Mouse (Mus musculus) embryonic facial prominence, embryonic 15.5 days (tissue): ENCODE measurements around the gene Tmsb15a. TPM values are rescaled to one million over a fixed set of nuclear protein-coding genes. Genes with fewer than 3 reads are reported as not detected.
"Not testable (repeated sequence)": the region's sequence is repeated elsewhere in the genome, so short reads cannot be mapped to it uniquely, and the experiment has no call there.

Experiments used
- ATAC-seq: fragments of 200-750 bp; cut with Nextera tagmentation; 2 replicates; pipeline ENCODE4 v1.8.0; 2017; ENCODE audit warnings: low read depth, moderate TSS enrichment; ENCODE audit not compliant: insufficient number of reproducible peaks, low FRiP score, low TSS enrichment
- H3K27ac ChIP-seq: fragments of 300-500 bp; sonication (generic); replicated peaks from 2 replicates; pipeline ENCODE4 v1.5.1; 2015; ENCODE audit warnings: mild to moderate bottlenecking, inconsistent platforms
- H3K27me3 ChIP-seq: fragments of 300-500 bp; sonication (generic); 2 replicates; pipeline ENCODE4 v1.6.1; 2015; ENCODE audit warnings: inconsistent platforms
- H3K36me3 ChIP-seq: fragments of 300-500 bp; sonication (generic); 2 replicates; pipeline ENCODE4 v1.6.1; 2015; ENCODE audit warnings: mild to moderate bottlenecking, inconsistent platforms
- H3K4me1 ChIP-seq: fragments of 300-500 bp; sonication (generic); 2 replicates; pipeline ENCODE4 v1.6.1; 2015; ENCODE audit warnings: inconsistent platforms
- H3K4me2 ChIP-seq: fragments of 300-500 bp; sonication (generic); replicated peaks from 2 replicates; pipeline ENCODE4 v1.6.1; 2015; ENCODE audit warnings: mild to moderate bottlenecking, inconsistent platforms
- H3K4me3 ChIP-seq: fragments of 300-500 bp; sonication (generic); replicated peaks from 2 replicates; pipeline ENCODE4 v1.5.1; 2015; ENCODE audit warnings: mild to moderate bottlenecking, inconsistent platforms
- H3K9ac ChIP-seq: fragments of 300-500 bp; sonication (generic); 2 replicates; pipeline ENCODE4 v1.6.1; 2015; ENCODE audit warnings: inconsistent platforms
- H3K9me3 ChIP-seq: fragments of 300-500 bp; sonication (generic); replicated peaks from 2 replicates; pipeline ENCODE4 v1.6.1; 2016; ENCODE audit warnings: inconsistent platforms
- WGBS: fragments of 180-500 bp; shearing (Covaris S2); methylation state at CpG from one replicate; pipeline ENCODE4 v1.1.7; 2015; 5-methylcytosine and 5-hydroxymethylcytosine counted together
- polyA plus RNA-seq: library from polyadenylated mRNA; unstranded; fragments of >200 nt; fragmentation: Nextera tagmentation; extraction: Ambion mirVana; gene quantifications from 2 replicates; pipeline ENCODE4 v1.2.1, GENCODE M21; 2015

Gene Tmsb15a
- polyA plus RNA-seq: 0.56 TPM in 2 replicates

DNA sequence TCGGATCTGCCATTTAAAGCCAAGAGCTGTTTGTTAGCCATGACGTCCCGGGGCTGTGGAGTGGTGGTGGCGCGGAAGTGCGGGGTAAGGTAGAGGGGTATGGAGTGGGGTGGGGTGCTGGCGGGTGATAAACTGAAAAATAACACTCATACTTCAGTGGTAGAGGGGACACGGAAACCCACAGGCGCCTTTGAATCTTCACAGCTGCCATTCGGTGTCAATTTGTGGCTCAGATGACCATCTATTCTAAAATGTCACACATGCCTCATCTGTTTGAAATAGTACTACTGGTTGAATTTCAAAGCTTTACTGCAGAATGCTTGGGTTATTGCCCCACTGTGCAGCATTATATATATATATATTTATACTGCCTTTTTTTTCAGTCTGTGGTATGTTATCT lies at the start of gene Tmsb15a:
Tmsb15a (minus strand) TSS at position 101 of the 400 bp plus-strand sequence.
- Histone ChIP-seq H3K27me3 (no peaks in the 10 kb centered on the region), H3K4me1 (no peaks in the 10 kb centered on the region), H3K36me3 (no peaks in the 10 kb centered on the region), H3K9me3 (no peaks in the 10 kb centered on the region), H3K4me3 (no peak within 1 kb of the TSS), H3K9ac (no peak within 1 kb of the TSS), H3K27ac (no peak within 1 kb of the TSS), H3K4me2 (no peak within 1 kb of the TSS)
- ATAC-seq: no peak
- 82% methylated on average over 10 of the region's 10 CpGs for WGBS

DNA sequence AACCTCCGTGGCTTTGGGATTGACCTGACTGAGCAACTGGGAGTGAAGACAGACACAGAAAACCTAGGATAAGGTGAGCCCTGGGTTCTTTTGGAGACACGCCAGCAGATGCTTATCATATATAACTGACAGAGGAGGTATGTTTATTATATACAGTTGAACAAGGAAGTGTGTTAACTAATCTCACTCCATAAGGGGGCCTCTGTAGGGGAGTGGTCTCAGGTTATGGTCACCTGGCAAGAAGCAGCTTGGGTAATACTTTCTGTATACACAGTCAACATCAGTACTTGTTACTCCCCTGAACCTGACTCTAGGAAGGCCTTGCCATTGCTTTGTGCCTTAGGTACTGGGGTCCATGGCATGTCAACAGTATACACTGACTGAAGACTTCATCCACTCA lies 43.5 kb upstream of the Tmsb15a start:
- Histone ChIP-seq H3K36me3 (no peaks in the 10 kb centered on the region), H3K27ac (no peak overlapping the region), H3K4me2 (no peak overlapping the region), H3K27me3 (no peaks in the 10 kb centered on the region), H3K4me1 (no peaks in the 10 kb centered on the region), H3K4me3 (no peak overlapping the region), H3K9ac (no peak overlapping the region), H3K9me3 (no peaks in the 10 kb centered on the region)
- no peak for ATAC-seq
- 76% methylated on average over 2 of the region's 2 CpGs for WGBS

DNA sequence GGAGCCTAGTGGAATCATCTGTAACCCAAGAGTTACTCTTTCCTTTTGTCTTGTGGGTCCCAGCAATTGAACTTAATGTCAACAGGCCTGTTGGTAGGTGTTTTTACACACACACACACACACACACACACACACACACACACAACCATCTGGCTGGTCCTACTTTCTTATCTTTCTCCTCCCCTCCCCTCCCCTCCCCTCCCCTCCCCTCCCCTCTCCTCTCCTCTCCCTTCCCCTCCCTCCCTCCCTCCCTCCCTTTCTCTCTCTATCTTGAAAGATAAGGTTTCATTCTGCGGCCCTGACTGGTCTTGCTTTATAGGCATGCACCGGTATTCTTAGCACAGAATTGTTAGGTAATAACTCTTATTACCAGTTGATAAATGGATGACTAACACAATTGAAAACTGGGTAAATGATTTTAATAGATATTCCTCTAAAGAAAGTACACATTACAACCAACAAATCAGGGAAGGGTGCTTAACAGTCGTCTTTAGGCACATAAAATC lies 43.0 kb upstream of the Tmsb15a start:
- no peak overlapping the region for H3K4me2 ChIP-seq
- H3K9me3 ChIP-seq: no peaks in the 10 kb centered on the region
- H3K4me1 ChIP-seq: no peaks in the 10 kb centered on the region
- no peak overlapping the region for H3K9ac ChIP-seq
- 58% methylated on average over 3 of the region's 3 CpGs for WGBS
- ATAC-seq: no peak
- H3K36me3 ChIP-seq: no peaks in the 10 kb centered on the region
- no peaks in the 10 kb centered on the region for H3K27me3 ChIP-seq
- no peak overlapping the region for H3K27ac ChIP-seq
- H3K4me3 ChIP-seq: no peak overlapping the region

- Histone ChIP-seq H3K9ac (no peak overlapping the region), H3K4me2 (no peak overlapping the region), H3K4me3 (no peak overlapping the region), H3K9me3 (no peaks in the 10 kb centered on the region), H3K27ac (no peak overlapping the region), H3K4me1 (no peaks in the 10 kb centered on the region), H3K27me3 (no peaks in the 10 kb centered on the region), H3K36me3 (no peaks in the 10 kb centered on the region)
- ATAC-seq: no peak
Measured at GRCm38 (mm10) chrX:135761707-135762106, 36.6 kb upstream of the Tmsb15a start.

GRCm38 (mm10) chrX:135752832-135753231 lies 27.8 kb upstream of the Tmsb15a start:
- 0% methylated on average over 2 of the region's 2 CpGs for WGBS
- no peak overlapping the region for H3K4me2 ChIP-seq
- H3K36me3 ChIP-seq: no peaks in the 10 kb centered on the region
- H3K27ac ChIP-seq: no peak overlapping the region
- no peak overlapping the region for H3K9ac ChIP-seq
- ATAC-seq: no peak
- no peak overlapping the region for H3K4me3 ChIP-seq
- H3K27me3 ChIP-seq: no peaks in the 10 kb centered on the region
- no peaks in the 10 kb centered on the region for H3K4me1 ChIP-seq
- H3K9me3 ChIP-seq: no peaks in the 10 kb centered on the region

- not testable (repeated sequence) for H3K9me3 ChIP-seq
- WGBS: 91% methylated on average over 3 of the region's 3 CpGs
Measured at GRCm38 (mm10) chrX:135745376-135745775, 20.3 kb upstream of the Tmsb15a start.

DNA sequence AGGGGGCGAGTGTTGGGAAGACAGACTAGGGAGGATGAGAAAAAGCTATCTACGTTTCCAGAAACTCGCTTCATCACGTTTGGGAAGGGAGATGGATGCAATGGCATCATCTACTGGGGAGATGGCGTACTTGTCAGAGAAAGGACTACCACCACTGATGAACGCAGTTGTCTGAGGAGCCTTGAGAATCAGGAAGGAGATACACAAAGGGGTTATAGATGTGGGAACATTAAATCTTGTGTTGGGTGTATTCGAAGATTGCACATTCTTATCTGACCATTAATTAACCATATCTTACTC lies 17.9 kb upstream of the Tmsb15a start:
- Histone ChIP-seq H3K27me3 (no peaks in the 10 kb centered on the region; the same call in 1 of the 2 replicates), H3K4me3 (peak overlapping the region; percentile 63), H3K27ac (0 out of 2 replicates have a peak overlapping the region, but pooled peaks have one; percentile 77), H3K4me2 (peak overlapping the region; percentile 48), H3K9me3 (no peaks in the 10 kb centered on the region), H3K9ac (peak overlapping the region; percentile 50), H3K36me3 (no peaks in the 10 kb centered on the region), H3K4me1 (no peaks in the 10 kb centered on the region)
- 16% methylated on average over 7 of the region's 7 CpGs for WGBS
- ATAC-seq: no peak

More at GRCm38 (mm10) chrX:135745376-135745775, 20.3 kb upstream of the Tmsb15a start:
- H3K4me1 ChIP-seq, H3K27ac ChIP-seq, H3K27me3 ChIP-seq, H3K36me3 ChIP-seq, H3K9ac ChIP-seq, H3K4me2 ChIP-seq, H3K4me3 ChIP-seq, ATAC-seq: not testable (repeated sequence)

- 17% methylated on average over 48 of the region's 48 CpGs for WGBS
- ATAC-seq: peak; percentile 93
- Histone ChIP-seq H3K9me3 (no peaks in the 10 kb centered on the region), H3K27ac (peak within 1 kb of the TSS; percentile 77), H3K9ac (peak within 1 kb of the TSS; percentile 50), H3K4me3 (peak within 1 kb of the TSS; percentile 63), H3K4me1 (no peaks in the 10 kb centered on the region), H3K27me3 (no peaks in the 10 kb centered on the region; the same call in 1 of the 2 replicates), H3K4me2 (peak within 1 kb of the TSS; percentile 48), H3K36me3 (no peaks in the 10 kb centered on the region)
Measured at GRCm38 (mm10) chrX:135742304-135743055, 17.4 kb upstream of the Tmsb15a start, which contains the start of the genes Armcx5 and Gprasp1. TSS of gene Armcx5 (plus strand) at chrX:135742733. TSS of gene Gprasp1 (plus strand) at chrX:135742733.

GRCm38 (mm10) chrX:135738730-135739520 lies 13.9 kb upstream of the Tmsb15a start:
- Histone ChIP-seq H3K27me3 (no peaks in the 10 kb centered on the region; the same call in 1 of the 2 replicates), H3K36me3 (no peaks in the 10 kb centered on the region), H3K4me1 (no peaks in the 10 kb centered on the region), H3K27ac (no peak overlapping the region), H3K4me3 (no peak overlapping the region), H3K4me2 (no peak overlapping the region), H3K9me3 (no peaks in the 10 kb centered on the region), H3K9ac (no peak overlapping the region)
- no peak for ATAC-seq
- WGBS: 84% methylated on average over 2 of the region's 2 CpGs

DNA sequence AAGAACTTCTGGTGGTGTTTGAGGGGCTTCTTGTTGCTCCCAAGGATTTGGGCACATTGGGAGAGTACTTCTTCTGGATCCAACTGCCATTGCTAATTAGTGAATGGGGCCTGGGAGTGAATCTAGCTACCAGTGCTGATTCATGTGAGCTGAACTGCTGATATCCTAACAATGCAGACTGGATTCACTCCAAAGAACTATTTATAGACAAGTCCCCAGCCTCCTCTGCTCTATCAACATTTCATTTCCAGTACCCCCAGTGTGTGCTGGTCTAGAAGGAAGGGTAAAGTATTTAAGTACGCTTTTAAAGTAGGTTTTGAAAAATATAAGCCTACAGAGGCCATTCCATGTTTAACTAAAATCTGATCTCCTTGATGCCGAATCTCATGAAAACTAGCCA lies 12.2 kb downstream of the Tmsb15a start:
- WGBS: 80% methylated on average over 2 of the region's 2 CpGs
- H3K9ac ChIP-seq: no peak overlapping the region
- no peak overlapping the region for H3K27ac ChIP-seq
- H3K4me2 ChIP-seq: no peak overlapping the region
- no peaks in the 10 kb centered on the region for H3K4me1 ChIP-seq
- H3K4me3 ChIP-seq: no peak overlapping the region
- no peaks in the 10 kb centered on the region for H3K36me3 ChIP-seq
- no peaks in the 10 kb centered on the region for H3K9me3 ChIP-seq
- no peak for ATAC-seq
- no peaks in the 10 kb centered on the region for H3K27me3 ChIP-seq

DNA sequence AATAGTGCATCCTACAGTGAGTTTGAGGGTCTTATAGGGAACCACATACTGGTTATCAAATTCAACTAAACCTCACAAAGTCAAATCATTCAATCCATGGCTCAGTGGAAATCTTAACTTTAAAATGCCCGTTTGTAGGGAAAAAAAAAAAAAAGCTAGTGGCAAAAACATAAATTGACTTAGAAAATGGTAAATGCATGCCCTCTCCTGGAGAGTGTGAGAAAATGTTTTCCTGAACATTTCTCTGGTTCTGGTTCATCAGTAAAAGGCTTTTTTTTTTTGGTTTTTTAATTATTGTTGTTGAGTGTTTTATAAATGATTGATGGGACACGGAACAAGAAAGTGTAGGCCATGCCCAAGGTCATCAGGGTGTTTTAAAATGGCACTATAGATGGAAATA lies 20.7 kb downstream of the Tmsb15a start:
- Histone ChIP-seq H3K27me3 (peaks cover 3% of the 10 kb centered on the region; the same call in 1 of the 2 replicates), H3K4me1 (no peaks in the 10 kb centered on the region), H3K27ac (no peak overlapping the region), H3K9ac (no peak overlapping the region), H3K36me3 (no peaks in the 10 kb centered on the region), H3K4me3 (no peak overlapping the region), H3K9me3 (no peaks in the 10 kb centered on the region), H3K4me2 (no peak overlapping the region)
- ATAC-seq: no peak
- WGBS: 39% methylated on average over 2 of the region's 2 CpGs
